Mouse (Mus musculus): ENCODE measurements at regions not wholly inside any gene's neighbourhood (a gene's known extent, or its start where the extent isn't known, plus 50 kb on each side); places are given as distances from the start of the nearest gene placed in this dataset.

DNA sequence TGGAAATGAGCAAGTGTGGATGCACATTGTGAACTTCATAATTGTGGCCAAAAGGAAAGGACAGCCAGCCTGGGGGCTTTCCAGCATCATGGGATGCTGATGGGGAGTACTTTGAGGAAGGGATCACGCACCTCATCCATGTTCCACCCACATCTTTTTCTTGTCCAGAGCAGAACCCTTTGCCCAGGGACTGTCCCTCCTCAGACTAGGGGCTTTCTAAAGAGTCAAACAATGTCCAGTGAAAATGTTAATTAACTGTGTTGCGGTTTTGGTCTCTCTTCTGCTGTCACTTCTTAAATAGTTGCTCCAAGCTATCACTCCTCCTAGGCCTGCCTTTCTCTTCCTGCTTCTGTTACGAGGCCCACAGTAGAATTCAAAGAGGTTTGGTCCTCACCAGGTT is 51.6 kb upstream of the Il12b start:
- no peak for TF ChIP-seq CTCF (IDR thresholded peaks at IDR 0.05; ENCODE audit: control insufficient read depth, insufficient read depth, insufficient replicate concordance, low read depth, low read length)
- TF ChIP-seq POLR2A (IDR thresholded peaks at IDR 0.05; ENCODE audit: control insufficient read depth, low read depth, low read length), result no peak
